Mouse (Mus musculus): ENCODE measurements around the gene Cd247. TPM values are rescaled to one million over a fixed set of nuclear protein-coding genes. Genes with fewer than 3 reads are reported as not detected.
A peak's percentile ranks its signal among the peaks of the same experiment; 100 is the strongest.

Cd247 gene
- polyA plus RNA-seq, 1 experiment from 2014 or later = 0.55 TPM

DNA sequence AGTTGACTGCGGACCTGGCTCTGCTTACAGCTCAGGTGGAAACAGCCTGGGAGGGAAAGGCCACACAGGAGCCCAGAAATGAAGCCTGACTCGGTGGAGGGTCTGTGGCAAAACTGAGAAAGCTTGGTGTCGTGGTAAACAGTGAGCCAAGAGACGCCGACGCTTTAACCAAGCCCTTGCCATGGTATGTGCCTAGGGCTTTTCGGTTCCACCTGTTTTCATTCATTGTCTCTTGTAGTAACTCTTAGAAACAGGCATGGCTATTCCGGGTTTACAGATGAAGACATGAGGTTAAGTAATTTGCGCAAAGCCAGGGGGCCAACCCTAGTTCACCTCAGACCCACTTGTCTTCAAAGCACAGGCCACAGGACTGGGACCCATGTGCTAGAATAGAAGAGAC is 23.9 kb upstream of the Cd247 start:
- 47% methylated on average over 9 of the region's 9 CpGs for WGBS
- peak overlapping the region; percentile 62; the same call in 1 of the 2 replicates for H3K27ac ChIP-seq
- no peaks in the 10 kb centered on the region for H3K27me3 ChIP-seq (replicated peaks)
- H3K9ac ChIP-seq = peak overlapping the region; percentile 78; the same call in 1 of the 2 replicates
- ATAC-seq (ENCODE audit: insufficient read depth, low FRiP score, low read depth) = no peak
- H3K4me3 ChIP-seq (replicated peaks) = peak overlapping the region; percentile 85
- H3K9me3 ChIP-seq = no peaks in the 10 kb centered on the region
- H3K4me2 ChIP-seq = peak overlapping the region; percentile 89
- H3K36me3 ChIP-seq = no peaks in the 10 kb centered on the region
- peaks cover 21% of the 10 kb centered on the region for H3K4me1 ChIP-seq

DNA sequence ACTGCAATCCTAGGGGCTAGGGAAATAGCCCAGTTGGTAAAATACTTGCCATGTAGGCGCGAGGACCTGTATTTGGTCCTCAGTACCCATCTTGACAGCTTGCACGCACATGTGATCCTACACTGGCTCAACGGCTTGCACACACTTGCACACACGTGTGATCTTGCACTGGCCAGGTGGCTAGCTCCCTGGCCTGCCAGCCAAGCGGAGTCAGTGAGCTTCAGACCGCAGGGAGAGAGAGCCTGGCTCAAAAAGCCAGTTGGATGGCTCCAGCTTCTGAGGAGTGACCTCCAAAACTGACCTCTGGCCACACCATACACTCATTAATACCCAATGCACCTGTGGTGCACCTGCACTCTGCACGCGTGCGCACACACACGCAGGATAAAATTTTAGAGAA is 23.4 kb upstream of the Cd247 start:
- H3K4me2 ChIP-seq = peak overlapping the region; percentile 89
- H3K4me3 ChIP-seq (replicated peaks) = peak overlapping the region; percentile 85
- 84% methylated on average over 11 of the region's 11 CpGs for WGBS

DNA sequence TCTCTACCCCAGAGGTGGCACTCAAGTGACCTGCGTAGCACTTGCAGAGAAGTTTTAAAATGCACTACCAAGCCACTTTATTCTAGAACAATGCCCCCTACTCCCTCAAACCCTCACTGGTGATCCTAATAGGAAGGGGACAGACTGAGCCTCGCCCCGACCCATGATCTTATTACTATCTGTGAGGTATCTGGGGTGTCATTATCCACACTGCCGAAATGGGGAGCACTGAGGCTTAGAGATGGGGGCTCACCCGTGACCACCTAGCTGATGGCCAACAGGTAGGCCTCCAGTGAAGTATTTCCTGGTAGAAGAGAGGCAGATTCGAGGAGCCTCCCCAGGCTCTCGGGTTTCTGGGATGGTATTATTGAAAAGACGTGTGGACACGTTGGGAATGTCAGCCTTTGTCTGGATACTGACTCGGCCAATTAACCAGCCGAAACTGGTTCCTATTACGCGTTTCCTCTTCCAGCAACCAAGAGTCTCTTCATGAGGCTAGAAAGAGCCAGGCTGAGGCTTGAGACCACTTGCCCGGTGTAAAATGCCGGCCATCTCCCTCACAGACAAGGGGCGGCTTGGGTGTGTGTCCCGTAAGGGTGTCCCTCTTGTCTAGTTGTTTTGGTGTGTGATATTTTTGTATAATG is 22.7 kb upstream of the Cd247 start:
- Histone ChIP-seq H3K27me3 (replicated peaks) (no peaks in the 10 kb centered on the region), H3K4me1 (peaks cover 21% of the 10 kb centered on the region), H3K9ac (no peak overlapping the region), H3K4me2 (peak overlapping the region; percentile 89), H3K36me3 (no peaks in the 10 kb centered on the region), H3K4me3 (replicated peaks) (no peak overlapping the region), H3K9me3 (no peaks in the 10 kb centered on the region), H3K27ac (no peak overlapping the region)
- ATAC-seq (ENCODE audit: insufficient read depth, low FRiP score, low read depth) = no peak
- 82% methylated on average over 17 of the region's 17 CpGs for WGBS

More for the DNA sequence above, 23.4 kb upstream of the Cd247 start:
- no peak overlapping the region for H3K9ac ChIP-seq
- H3K4me1 ChIP-seq = peaks cover 21% of the 10 kb centered on the region
- ATAC-seq (ENCODE audit: insufficient read depth, low FRiP score, low read depth) = no peak
- H3K9me3 ChIP-seq = no peaks in the 10 kb centered on the region
- no peaks in the 10 kb centered on the region for H3K36me3 ChIP-seq
- H3K27ac ChIP-seq = no peak overlapping the region
- no peaks in the 10 kb centered on the region for H3K27me3 ChIP-seq (replicated peaks)

DNA sequence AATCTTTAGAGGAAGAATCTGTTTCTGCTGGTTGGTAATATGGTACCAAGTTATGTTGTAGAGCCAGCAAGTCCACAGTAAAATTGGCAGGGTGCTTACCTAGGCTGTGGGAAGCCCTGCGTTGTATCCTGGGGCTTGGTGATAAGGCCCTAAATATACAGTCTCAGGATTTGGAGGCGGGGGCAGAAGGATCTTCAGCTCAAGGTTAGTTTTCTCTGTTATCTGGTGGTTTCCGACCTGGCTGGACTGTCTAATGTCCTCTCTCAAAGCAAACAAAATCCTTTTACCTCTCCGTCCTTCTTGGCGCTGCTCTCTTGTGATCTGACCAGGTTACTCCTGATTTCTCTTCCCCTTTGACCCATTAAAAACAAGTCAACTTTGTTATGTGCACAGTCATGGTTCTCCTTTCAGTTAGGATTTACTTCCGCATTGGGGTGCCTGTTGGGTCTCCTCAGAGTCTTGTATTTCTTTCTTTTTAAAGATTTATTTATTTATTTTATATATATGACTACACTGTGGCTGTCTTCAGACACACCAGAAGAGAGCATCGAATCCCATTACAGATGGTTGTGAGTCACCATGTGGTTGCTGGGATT is 22.1 kb upstream of the Cd247 start:
- Histone ChIP-seq H3K9ac (no peak overlapping the region), H3K9me3 (no peaks in the 10 kb centered on the region), H3K4me3 (replicated peaks) (no peak overlapping the region), H3K4me2 (peak overlapping the region; percentile 6; the same call in 1 of the 2 replicates), H3K27ac (no peak overlapping the region), H3K36me3 (no peaks in the 10 kb centered on the region), H3K27me3 (replicated peaks) (no peaks in the 10 kb centered on the region), H3K4me1 (peaks cover 21% of the 10 kb centered on the region)
- WGBS = 85% methylated on average over 7 of the region's 7 CpGs
- ATAC-seq (ENCODE audit: insufficient read depth, low FRiP score, low read depth) = peak; percentile 40; the same call in 1 of the 2 replicates

DNA sequence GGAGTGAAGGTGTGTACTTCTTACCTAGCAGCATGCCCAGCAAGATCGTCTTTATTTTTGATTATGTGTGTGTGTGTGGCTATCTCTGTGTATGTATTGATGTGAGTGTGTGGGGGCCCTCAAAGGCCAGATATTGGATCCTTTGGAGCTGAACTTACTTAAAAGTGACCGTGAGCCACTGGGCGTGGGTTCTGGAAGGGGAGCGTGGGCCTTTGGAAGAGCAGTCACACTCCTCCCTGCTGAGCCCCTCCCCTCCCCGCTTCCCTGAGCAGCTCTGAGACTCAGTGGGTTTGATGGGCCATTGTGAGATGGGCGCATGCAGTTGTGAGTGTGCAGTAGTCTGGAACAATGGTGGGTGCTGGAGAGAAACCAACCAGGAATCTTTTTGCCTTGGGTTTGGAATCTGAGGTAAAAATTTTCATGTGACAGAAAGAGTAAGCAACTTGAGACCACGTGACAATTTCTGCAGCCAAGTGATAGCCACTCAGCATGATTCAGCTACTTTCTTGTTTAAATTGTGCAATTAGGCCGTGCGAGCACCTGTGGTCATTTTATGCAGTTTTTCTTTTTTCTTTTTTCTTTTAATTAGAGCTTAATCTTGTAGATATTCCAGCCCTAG is 19.5 kb upstream of the Cd247 start:
- H3K27ac ChIP-seq = no peak overlapping the region
- H3K9me3 ChIP-seq = no peaks in the 10 kb centered on the region
- H3K9ac ChIP-seq = no peak overlapping the region
- ATAC-seq (ENCODE audit: insufficient read depth, low FRiP score, low read depth) = no peak; the same call in 1 of the 2 replicates
- 76% methylated on average over 9 of the region's 9 CpGs for WGBS
- peaks cover 16% of the 10 kb centered on the region for H3K4me1 ChIP-seq
- no peaks in the 10 kb centered on the region for H3K27me3 ChIP-seq (replicated peaks)
- no peak overlapping the region for H3K4me3 ChIP-seq (replicated peaks)
- no peak overlapping the region for H3K4me2 ChIP-seq
- H3K36me3 ChIP-seq = no peaks in the 10 kb centered on the region

DNA sequence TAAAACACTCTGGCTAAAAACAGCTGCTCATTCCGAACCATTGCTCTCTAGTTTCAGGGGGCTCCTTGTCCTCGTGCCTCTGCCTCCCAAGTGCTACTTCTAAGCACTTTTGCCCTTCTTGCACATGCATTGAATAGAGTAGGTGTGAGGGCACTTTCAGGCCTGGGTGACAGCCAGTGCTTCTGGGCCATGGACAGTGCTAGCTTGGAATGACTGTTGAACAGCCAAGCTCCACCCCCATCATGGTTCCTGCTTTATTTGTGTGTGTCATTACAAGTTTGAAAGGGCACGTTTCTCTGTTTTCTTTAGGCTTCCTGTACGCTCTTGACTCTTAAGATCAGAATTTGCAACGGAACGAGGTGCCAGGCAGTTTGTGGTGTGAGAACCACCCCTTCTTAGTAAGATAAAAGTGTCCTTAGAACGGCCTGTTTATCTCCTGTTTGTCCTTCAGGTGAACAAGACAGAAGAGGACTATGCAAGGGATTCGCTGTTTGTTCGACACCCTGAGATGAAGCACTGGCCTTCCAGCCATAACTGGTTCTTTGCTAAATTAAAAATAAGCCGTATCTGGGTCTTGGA is 18.2 kb upstream of the Cd247 start:
- Histone ChIP-seq H3K36me3 (no peaks in the 10 kb centered on the region; the same call in 1 of the 2 replicates), H3K27me3 (replicated peaks) (no peaks in the 10 kb centered on the region), H3K4me1 (peaks cover 4% of the 10 kb centered on the region; the same call in 1 of the 2 replicates), H3K4me2 (no peak overlapping the region), H3K4me3 (replicated peaks) (no peak overlapping the region), H3K9ac (no peak overlapping the region), H3K9me3 (no peaks in the 10 kb centered on the region), H3K27ac (no peak overlapping the region)
- WGBS = 80% methylated on average over 10 of the region's 10 CpGs
- ATAC-seq (ENCODE audit: insufficient read depth, low FRiP score, low read depth) = no peak

DNA sequence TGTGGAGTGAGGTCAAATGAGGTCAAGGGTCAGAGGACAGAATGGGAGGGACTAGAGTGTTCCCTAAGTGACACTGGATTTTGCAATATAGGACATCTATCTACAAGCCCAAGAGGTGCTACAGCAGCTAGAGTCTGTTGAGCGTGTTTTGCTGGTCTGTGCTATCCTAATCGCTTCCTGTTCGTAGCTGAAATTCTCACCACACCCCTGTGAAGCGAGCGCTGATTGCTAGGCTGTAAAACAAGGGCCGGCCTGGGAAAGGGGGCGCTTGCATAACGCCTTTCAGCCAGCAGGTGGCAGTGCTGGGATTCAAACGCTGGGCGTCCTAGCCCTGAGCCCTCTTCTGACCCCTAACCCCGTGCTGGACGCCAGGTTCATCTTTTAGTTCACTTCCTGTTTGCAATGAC is 17.0 kb upstream of the Cd247 start:
- no peak overlapping the region for H3K27ac ChIP-seq
- WGBS = under 1% methylated on average over 12 of the region's 12 CpGs
- no peaks in the 10 kb centered on the region for H3K4me1 ChIP-seq
- no peaks in the 10 kb centered on the region for H3K27me3 ChIP-seq (replicated peaks)
- no peak overlapping the region for H3K9ac ChIP-seq
- no peaks in the 10 kb centered on the region; the same call in 1 of the 2 replicates for H3K36me3 ChIP-seq
- H3K4me3 ChIP-seq (replicated peaks) = no peak overlapping the region
- peak; percentile 82 for ATAC-seq (ENCODE audit: insufficient read depth, low FRiP score, low read depth)
- peak overlapping the region; percentile 40 for H3K4me2 ChIP-seq
- H3K9me3 ChIP-seq = no peaks in the 10 kb centered on the region

DNA sequence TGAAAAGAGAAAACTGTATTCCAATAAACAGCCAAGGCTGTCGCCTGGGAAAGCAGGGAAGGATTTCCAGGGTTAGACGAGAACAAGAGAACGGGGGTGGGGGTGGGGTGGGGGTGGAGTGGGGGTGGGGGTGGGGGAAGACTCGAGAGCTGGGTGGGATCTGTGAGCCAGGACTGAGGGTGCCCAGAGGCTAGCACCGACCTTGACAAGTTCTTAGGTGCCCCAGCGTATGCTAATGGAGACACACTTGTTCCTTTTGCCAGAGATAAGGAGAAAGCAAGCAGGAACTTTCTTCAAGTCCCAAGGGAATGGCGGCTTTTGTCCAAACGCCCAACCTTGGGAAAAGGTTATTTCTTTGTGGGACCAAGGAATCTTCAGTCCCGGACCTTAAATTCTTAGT is 16.5 kb upstream of the Cd247 start:
- Histone ChIP-seq H3K27me3 (replicated peaks) (no peaks in the 10 kb centered on the region), H3K9ac (no peak overlapping the region), H3K9me3 (no peaks in the 10 kb centered on the region), H3K4me3 (replicated peaks) (no peak overlapping the region), H3K4me2 (peak overlapping the region; percentile 40), H3K27ac (no peak overlapping the region), H3K36me3 (no peaks in the 10 kb centered on the region; the same call in 1 of the 2 replicates), H3K4me1 (no peaks in the 10 kb centered on the region)
- WGBS = 54% methylated on average over 9 of the region's 9 CpGs
- no peak for ATAC-seq (ENCODE audit: insufficient read depth, low FRiP score, low read depth)

DNA sequence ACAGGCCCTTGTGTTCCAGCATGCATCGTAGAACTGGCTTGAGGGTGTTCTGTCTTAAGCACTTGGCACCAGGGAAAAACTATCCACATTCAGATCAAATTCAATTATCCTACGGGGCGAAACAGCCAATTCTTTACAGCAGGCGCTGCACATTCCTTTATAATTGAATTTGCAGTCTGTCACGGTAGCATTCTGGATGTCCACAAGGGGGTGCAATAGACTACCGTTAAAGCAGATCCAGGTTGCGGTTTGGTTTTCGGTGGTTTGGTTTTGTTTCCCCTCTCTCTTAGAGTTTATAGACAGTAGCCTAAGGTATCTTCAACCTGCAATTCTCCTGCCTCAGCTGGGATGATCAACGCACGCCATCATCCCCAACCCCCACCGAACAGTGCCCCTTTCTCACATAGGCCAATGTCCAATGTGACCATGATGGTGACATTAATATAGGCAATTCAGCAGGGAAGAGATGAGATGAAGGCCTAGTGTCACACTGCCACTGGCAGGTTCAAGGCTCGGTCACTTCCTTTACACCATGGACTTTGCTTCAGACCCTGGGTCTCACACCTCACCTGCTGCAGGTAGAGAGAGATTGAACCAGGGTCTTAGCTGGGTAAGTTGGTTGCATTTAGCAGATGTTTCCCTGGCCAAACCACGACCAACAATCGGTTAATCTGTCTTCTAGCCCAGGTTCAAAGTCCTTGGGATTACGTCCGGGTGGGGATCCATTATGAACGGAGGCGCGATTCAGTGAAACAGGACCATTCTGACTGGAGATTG is 12.8 kb upstream of the Cd247 start:
- 46% methylated on average over 19 of the region's 19 CpGs for WGBS
- Histone ChIP-seq H3K27ac (no peak overlapping the region), H3K4me1 (peaks cover 7% of the 10 kb centered on the region; the same call in 1 of the 2 replicates), H3K27me3 (replicated peaks) (no peaks in the 10 kb centered on the region), H3K4me2 (0 out of 2 replicates have a peak overlapping the region, but pooled peaks have one; percentile 13), H3K36me3 (no peaks in the 10 kb centered on the region; the same call in 1 of the 2 replicates), H3K9ac (no peak overlapping the region), H3K4me3 (replicated peaks) (no peak overlapping the region), H3K9me3 (no peaks in the 10 kb centered on the region)
- no peak for ATAC-seq (ENCODE audit: insufficient read depth, low FRiP score, low read depth)

DNA sequence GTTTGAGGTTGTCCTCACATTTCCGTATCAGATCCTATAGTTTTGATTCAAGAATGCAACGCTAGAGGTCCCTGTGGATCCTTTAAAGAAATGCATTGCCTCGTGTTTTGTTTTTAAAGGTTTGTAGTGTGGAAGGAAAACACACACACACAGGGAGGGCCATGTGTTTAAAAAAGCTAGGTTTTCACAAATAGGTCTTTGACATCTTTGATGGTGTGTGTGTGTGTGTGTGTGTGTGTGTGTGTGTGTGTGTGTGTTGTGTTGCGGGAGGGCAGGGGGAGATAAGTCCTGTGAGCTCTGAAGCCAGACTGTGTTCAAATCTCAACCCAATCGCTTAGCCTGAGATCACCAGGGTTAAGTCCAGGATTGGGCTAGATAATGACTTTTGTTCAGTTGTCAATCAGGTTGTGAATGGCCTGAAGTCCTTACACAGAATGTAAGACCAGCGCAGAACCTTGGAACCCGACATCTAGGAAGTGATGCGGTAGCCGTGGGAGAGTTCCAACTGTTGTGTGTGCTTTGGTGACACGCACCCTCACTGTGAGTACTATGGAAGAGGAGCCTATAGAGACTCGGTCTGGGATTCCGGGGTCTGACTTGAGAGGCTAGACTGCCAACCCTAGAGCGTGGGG is 8.4 kb upstream of the Cd247 start:
- no peaks in the 10 kb centered on the region for H3K9me3 ChIP-seq
- H3K4me1 ChIP-seq = peaks cover 10% of the 10 kb centered on the region; the same call in 1 of the 2 replicates
- WGBS = 7% methylated on average over 13 of the region's 13 CpGs
- H3K4me2 ChIP-seq = peak overlapping the region; percentile 74
- H3K4me3 ChIP-seq (replicated peaks) = peak overlapping the region; percentile 35
- H3K9ac ChIP-seq = no peak overlapping the region; the same call in 1 of the 2 replicates
- H3K27me3 ChIP-seq (replicated peaks) = no peaks in the 10 kb centered on the region
- peak; percentile 33; the same call in 1 of the 2 replicates for ATAC-seq (ENCODE audit: insufficient read depth, low FRiP score, low read depth)
- no peaks in the 10 kb centered on the region for H3K36me3 ChIP-seq
- no peak overlapping the region for H3K27ac ChIP-seq

DNA sequence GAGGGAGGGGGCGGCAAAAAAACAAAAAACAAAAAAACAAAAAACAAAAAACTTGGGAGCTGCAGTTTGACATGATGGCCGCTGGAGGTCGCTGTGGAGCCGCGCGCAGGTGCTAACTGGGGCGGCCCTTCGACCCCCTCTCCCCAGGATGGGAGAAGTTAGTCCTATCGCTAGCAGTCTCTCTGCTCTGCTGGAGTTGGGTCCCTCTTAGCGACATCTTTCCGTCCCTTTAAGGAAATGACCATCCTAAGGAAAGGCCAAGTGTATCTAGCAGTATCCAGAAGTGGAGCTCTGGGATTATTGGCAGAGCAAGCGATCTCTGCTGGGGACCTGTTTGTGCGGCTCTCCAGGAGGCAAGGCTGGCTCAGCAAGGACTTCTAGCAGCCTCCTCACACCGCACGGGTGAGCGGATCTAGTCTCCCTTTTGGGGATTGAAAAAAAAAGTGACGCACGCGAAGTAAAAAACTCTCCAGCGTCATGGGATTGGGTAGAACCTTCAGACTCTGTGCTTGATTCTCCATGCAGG is 7.8 kb upstream of the Cd247 start:
- no peak overlapping the region for H3K27ac ChIP-seq
- no peaks in the 10 kb centered on the region for H3K9me3 ChIP-seq
- H3K27me3 ChIP-seq (replicated peaks) = no peaks in the 10 kb centered on the region
- peak overlapping the region; percentile 35 for H3K4me3 ChIP-seq (replicated peaks)
- WGBS = 6% methylated on average over 20 of the region's 20 CpGs
- H3K4me2 ChIP-seq = peak overlapping the region; percentile 74
- H3K9ac ChIP-seq = no peak overlapping the region
- no peaks in the 10 kb centered on the region for H3K36me3 ChIP-seq
- peak; percentile 36; the same call in 1 of the 2 replicates for ATAC-seq (ENCODE audit: insufficient read depth, low FRiP score, low read depth)
- peaks cover 10% of the 10 kb centered on the region; the same call in 1 of the 2 replicates for H3K4me1 ChIP-seq

Measured in stomach, embryonic 15.5 days (tissue).